Mouse (Mus musculus): ENCODE data around the gene Ostf1. TPM values are rescaled to one million over a fixed set of nuclear protein-coding genes. Genes with fewer than 3 reads are reported as not detected.
"Not testable (repeated sequence)": the region's sequence is repeated elsewhere in the genome, so short reads cannot be mapped to it uniquely, and the experiment has no call there.

The Ostf1 gene
- total RNA-seq, 4 experiments from 2014 or later: 16.3 to 22.2 (median 18.3) TPM

- no peak for DNase-seq (ENCODE audit: low spot score in 2 of 2)
Measured at GRCm38 (mm10) chr19:18599051-18599450, 32.6 kb downstream of the Ostf1 start.

GRCm38 (mm10) chr19:18598265-18598926 is 33.2 kb downstream of the Ostf1 start:
- no peak for DNase-seq (ENCODE audit: low spot score in 2 of 2)

GRCm38 (mm10) chr19:18597772-18598171 is 33.9 kb downstream of the Ostf1 start:
- DNase-seq (ENCODE audit: low spot score in 2 of 2): no peak

- DNase-seq (ENCODE audit: low spot score in 2 of 2): no peak
Measured at GRCm38 (mm10) chr19:18596876-18597275, 34.7 kb downstream of the Ostf1 start.

GRCm38 (mm10) chr19:18593722-18594121 is 37.9 kb downstream of the Ostf1 start:
- no peak for DNase-seq (ENCODE audit: low spot score in 2 of 2)

- DNase-seq (ENCODE audit: low spot score in 2 of 2): no peak
Measured at GRCm38 (mm10) chr19:18592919-18593318, 38.7 kb downstream of the Ostf1 start.

- DNase-seq (ENCODE audit: low spot score in 2 of 2): no peak
Measured at GRCm38 (mm10) chr19:18590942-18591354, 40.7 kb downstream of the Ostf1 start.

- DNase-seq (ENCODE audit: low spot score in 2 of 2): no peak
Measured at GRCm38 (mm10) chr19:18590234-18590633, 41.4 kb downstream of the Ostf1 start.

- DNase-seq (ENCODE audit: low spot score in 2 of 2): no peak
Measured at GRCm38 (mm10) chr19:18589276-18589675, 42.3 kb downstream of the Ostf1 start.

- DNase-seq (ENCODE audit: low spot score in 2 of 2): not testable (repeated sequence)
Measured at GRCm38 (mm10) chr19:18588801-18589200, 42.8 kb downstream of the Ostf1 start.

GRCm38 (mm10) chr19:18588243-18588642 is 43.4 kb downstream of the Ostf1 start:
- no peak for DNase-seq (ENCODE audit: low spot score in 2 of 2)

- DNase-seq (ENCODE audit: low spot score in 2 of 2): no peak
Measured at GRCm38 (mm10) chr19:18587118-18587517, 44.5 kb downstream of the Ostf1 start.

GRCm38 (mm10) chr19:18584621-18585020 is 47.0 kb downstream of the Ostf1 start:
- no peak for DNase-seq (ENCODE audit: low spot score in 2 of 2)

GRCm38 (mm10) chr19:18583706-18584105 is 47.9 kb downstream of the Ostf1 start:
- DNase-seq (ENCODE audit: low spot score in 2 of 2): no peak

GRCm38 (mm10) chr19:18582887-18583286 is 48.7 kb downstream of the Ostf1 start:
- no peak for DNase-seq (ENCODE audit: low spot score in 2 of 2)

- DNase-seq (ENCODE audit: low spot score in 2 of 2): no peak
Measured at GRCm38 (mm10) chr19:18582226-18582625, 49.4 kb downstream of the Ostf1 start.

GRCm38 (mm10) chr19:18581046-18581445 is 50.6 kb downstream of the Ostf1 start:
- DNase-seq (ENCODE audit: low spot score in 2 of 2): no peak

GRCm38 (mm10) chr19:18579012-18579358 is 52.6 kb downstream of the Ostf1 start:
- DNase-seq (ENCODE audit: low spot score in 2 of 2): no peak

- no peak for DNase-seq (ENCODE audit: low spot score in 2 of 2)
Measured at GRCm38 (mm10) chr19:18578216-18579011, 53.2 kb downstream of the Ostf1 start.

- DNase-seq (ENCODE audit: low spot score in 2 of 2): no peak
Measured at GRCm38 (mm10) chr19:18577348-18577747, 54.3 kb downstream of the Ostf1 start.

GRCm38 (mm10) chr19:18575891-18576290 is 55.7 kb downstream of the Ostf1 start:
- DNase-seq (ENCODE audit: low spot score in 2 of 2): no peak

GRCm38 (mm10) chr19:18573907-18574306 is 57.7 kb downstream of the Ostf1 start:
- DNase-seq (ENCODE audit: low spot score in 2 of 2): no peak

GRCm38 (mm10) chr19:18573443-18573842 is 58.2 kb downstream of the Ostf1 start:
- DNase-seq (ENCODE audit: low spot score in 2 of 2): no peak

Measured in left cerebral cortex, adult 8-10 months (tissue).